ENCODE assay signal across 29 mouse cellular contexts in the genomic region with DNA sequence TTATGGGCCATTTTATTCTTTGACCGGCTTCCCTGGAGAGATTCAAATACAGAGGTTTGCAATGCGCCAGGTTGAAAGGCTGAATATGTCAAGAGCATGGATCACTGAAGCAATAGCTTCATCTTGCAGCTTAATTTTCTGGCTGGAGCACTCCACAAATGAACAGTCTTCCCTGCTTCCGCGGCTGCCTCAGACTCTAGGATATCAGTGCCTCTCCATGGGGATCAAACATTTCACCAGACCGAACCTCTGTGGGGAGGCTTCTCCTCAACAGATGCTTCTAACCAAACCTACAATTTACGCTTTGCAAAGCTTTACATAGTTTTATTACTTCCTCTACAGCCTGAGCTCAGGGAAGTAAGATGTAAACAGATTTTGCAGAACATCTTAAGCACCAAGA.
DNase-seq lines count a peak whose midpoint lies in the region; ATAC-seq and TF ChIP-seq lines count a peak whose summit lies in the region.
"Had no signal": no experiment of that assay in that cellular context is flagged by ENCODE, and none has a peak within 500 bp of the region (broad histone marks: within the 10 kb centered on the region; RNA-seq: fewer than 3 reads in every experiment).

No protein-coding gene starts in this region.

- ATAC-seq in intestine, embryonic 15.5 days, result peak; percentile 45; the same call in 1 of the 2 replicates
- ATAC-seq in intestine, postnatal 0 days, result no peak
- 0 out of 2 replicates have a peak, but pooled peaks have one; percentile 39 for ATAC-seq in midbrain, embryonic 16.5 days
- ATAC-seq in midbrain, embryonic 11.5 days (ENCODE audit: low FRiP score), result no peak
- no peak for ATAC-seq in midbrain, postnatal 0 days (ENCODE audit: low FRiP score)
- ATAC-seq: CD4-positive, CD25-positive, alpha-beta regulatory T cell, adult 4 months; hindbrain, embryonic 16.5 days; lung, postnatal 0 days had no signal

- DNase-seq in embryo, embryonic 11 days, result peak; percentile 5
- DNase-seq in embryo, embryonic 9.5 days (ENCODE audit: extremely low spot score), result no peak
- no peak for DNase-seq in midbrain, embryonic 11.5 days (ENCODE audit: low spot score, missing footprints)
- DNase-seq in midbrain, postnatal 0 days (ENCODE audit: low spot score), result peak; percentile 5
- DNase-seq: adrenal gland, postnatal 14 days; cerebellum, adult 9-10 months; gastrocnemius, postnatal 10 days; heart, postnatal 14 days; kidney, adult 18-20 months; kidney, postnatal 25 days; liver, embryonic 13.5 days; lung, adult 18-20 months; lung, postnatal 4 days; right cerebral cortex, adult 18-20 months; thymus, adult 18-20 months; thymus, postnatal 25 days had no signal

- H3K36me3 ChIP-seq in intestine, embryonic 15.5 days, result no peaks in the 10 kb centered on the region
- H3K36me3 ChIP-seq in intestine, postnatal 0 days (ENCODE audit: control insufficient read depth, insufficient read depth), result no peaks in the 10 kb centered on the region
- no peaks in the 10 kb centered on the region for H3K36me3 ChIP-seq in midbrain, embryonic 16.5 days (ENCODE audit: control insufficient read depth, insufficient read depth, low read length)
- H3K36me3 ChIP-seq in midbrain, embryonic 11.5 days (ENCODE audit: control insufficient read depth, insufficient read depth, low read length), result no peaks in the 10 kb centered on the region
- no peaks in the 10 kb centered on the region for H3K36me3 ChIP-seq in midbrain, postnatal 0 days (ENCODE audit: insufficient read depth, low read length)
- H3K36me3 ChIP-seq: embryonic facial prominence, embryonic 13.5 days; hindbrain, embryonic 10.5 days; kidney, embryonic 15.5 days; limb, embryonic 15.5 days; liver, embryonic 13.5 days had no signal

- WGBS in intestine, embryonic 15.5 days, result 41% methylated on average over 6 of the region's 6 CpGs
- WGBS in intestine, postnatal 0 days, result 54% methylated on average over 6 of the region's 6 CpGs
- 35% methylated on average over 6 of the region's 6 CpGs for WGBS in midbrain, embryonic 16.5 days
- 65% methylated on average over 6 of the region's 6 CpGs for WGBS in midbrain, embryonic 11.5 days
- WGBS in midbrain, postnatal 0 days, result 45% methylated on average over 6 of the region's 6 CpGs

- H3K9me3 ChIP-seq in intestine, embryonic 15.5 days, result no peaks in the 10 kb centered on the region
- no peaks in the 10 kb centered on the region for H3K9me3 ChIP-seq in intestine, postnatal 0 days (ENCODE audit: control insufficient read depth)
- H3K9me3 ChIP-seq in midbrain, embryonic 16.5 days (replicated peaks; ENCODE audit: control insufficient read depth, low read length, poor library complexity, severe bottlenecking), result no peaks in the 10 kb centered on the region
- H3K9me3 ChIP-seq in midbrain, embryonic 11.5 days (ENCODE audit: control insufficient read depth, low read length), result no peaks in the 10 kb centered on the region
- H3K9me3 ChIP-seq in midbrain, postnatal 0 days (ENCODE audit: low read length), result no peaks in the 10 kb centered on the region
- H3K9me3 ChIP-seq: embryonic facial prominence, embryonic 13.5 days; hindbrain, embryonic 10.5 days; kidney, embryonic 15.5 days; limb, embryonic 15.5 days; liver, embryonic 13.5 days; megakaryocyte, embryonic 14.5 days had no signal

- no peaks in the 10 kb centered on the region for H3K4me1 ChIP-seq in intestine, embryonic 15.5 days (replicated peaks)
- H3K4me1 ChIP-seq in intestine, postnatal 0 days (replicated peaks; ENCODE audit: control insufficient read depth, insufficient read depth, low read length), result no peaks in the 10 kb centered on the region
- H3K4me1 ChIP-seq in midbrain, embryonic 16.5 days (ENCODE audit: control insufficient read depth, insufficient read depth, low read length), result no peaks in the 10 kb centered on the region
- no peaks in the 10 kb centered on the region for H3K4me1 ChIP-seq in midbrain, embryonic 11.5 days (ENCODE audit: control insufficient read depth, insufficient read depth, low read length)
- H3K4me1 ChIP-seq in midbrain, postnatal 0 days (ENCODE audit: insufficient read depth, low read length), result no peaks in the 10 kb centered on the region
- H3K4me1 ChIP-seq: embryonic facial prominence, embryonic 13.5 days; hindbrain, embryonic 10.5 days; kidney, embryonic 15.5 days; limb, embryonic 15.5 days; liver, embryonic 13.5 days; megakaryocyte, embryonic 14.5 days had no signal

- no peak overlapping the region for H3K27ac ChIP-seq in intestine, embryonic 15.5 days
- H3K27ac ChIP-seq in intestine, postnatal 0 days (ENCODE audit: low read depth, low read length), result no peak overlapping the region
- no peak overlapping the region for H3K27ac ChIP-seq in midbrain, embryonic 16.5 days (ENCODE audit: low read length)
- H3K27ac ChIP-seq in midbrain, embryonic 11.5 days (ENCODE audit: low read depth, low read length), result no peak overlapping the region
- no peak overlapping the region for H3K27ac ChIP-seq in midbrain, postnatal 0 days (ENCODE audit: low read depth, low read length)
- H3K27ac ChIP-seq: embryonic facial prominence, embryonic 13.5 days; hindbrain, embryonic 10.5 days; kidney, embryonic 15.5 days; limb, embryonic 15.5 days; liver, embryonic 13.5 days; stomach, postnatal 0 days had no signal

- no peak overlapping the region for H3K9ac ChIP-seq in intestine, embryonic 15.5 days
- no peak overlapping the region for H3K9ac ChIP-seq in intestine, postnatal 0 days (ENCODE audit: low read depth, low read length)
- no peak overlapping the region for H3K9ac ChIP-seq in midbrain, embryonic 16.5 days (ENCODE audit: low read depth, low read length)
- no peak overlapping the region for H3K9ac ChIP-seq in midbrain, embryonic 11.5 days (ENCODE audit: low read length)
- H3K9ac ChIP-seq in midbrain, postnatal 0 days (replicated peaks; ENCODE audit: low read length, poor library complexity, severe bottlenecking), result no peak overlapping the region
- H3K9ac ChIP-seq: embryonic facial prominence, embryonic 13.5 days; kidney, embryonic 15.5 days; limb, embryonic 15.5 days; liver, embryonic 13.5 days had no signal

- H3K4me3 ChIP-seq in intestine, embryonic 15.5 days (replicated peaks), result no peak overlapping the region
- H3K4me3 ChIP-seq in intestine, postnatal 0 days (ENCODE audit: low read depth, low read length), result no peak overlapping the region
- H3K4me3 ChIP-seq in midbrain, embryonic 16.5 days (ENCODE audit: low read depth, low read length), result no peak overlapping the region
- H3K4me3 ChIP-seq in midbrain, embryonic 11.5 days (ENCODE audit: low read depth, low read length), result no peak overlapping the region
- no peak overlapping the region for H3K4me3 ChIP-seq in midbrain, postnatal 0 days (ENCODE audit: low read depth, low read length)
- H3K4me3 ChIP-seq: embryonic facial prominence, embryonic 13.5 days; erythroblast, embryonic 14.5 days; hindbrain, embryonic 10.5 days; kidney, embryonic 15.5 days; limb, embryonic 15.5 days; liver, embryonic 13.5 days; megakaryocyte, embryonic 14.5 days had no signal

- no peak overlapping the region for H3K4me2 ChIP-seq in intestine, embryonic 15.5 days (replicated peaks)
- no peak overlapping the region for H3K4me2 ChIP-seq in intestine, postnatal 0 days (replicated peaks; ENCODE audit: low read depth)
- 0 out of 2 replicates have a peak overlapping the region, but pooled peaks have one; percentile 9 for H3K4me2 ChIP-seq in midbrain, embryonic 16.5 days (ENCODE audit: low read length)
- no peak overlapping the region for H3K4me2 ChIP-seq in midbrain, embryonic 11.5 days
- H3K4me2 ChIP-seq in midbrain, postnatal 0 days (ENCODE audit: low read depth, low read length, poor library complexity, severe bottlenecking), result no peak overlapping the region
- H3K4me2 ChIP-seq: embryonic facial prominence, embryonic 13.5 days; kidney, embryonic 15.5 days; limb, embryonic 15.5 days; liver, embryonic 13.5 days had no signal

- no peaks in the 10 kb centered on the region for H3K27me3 ChIP-seq in intestine, embryonic 15.5 days (replicated peaks)
- no peaks in the 10 kb centered on the region for H3K27me3 ChIP-seq in intestine, postnatal 0 days (replicated peaks; ENCODE audit: control insufficient read depth, insufficient read depth, low read length)
- H3K27me3 ChIP-seq in midbrain, embryonic 16.5 days (ENCODE audit: control insufficient read depth, insufficient read depth, low read depth, low read length), result no peaks in the 10 kb centered on the region
- H3K27me3 ChIP-seq in midbrain, embryonic 11.5 days (ENCODE audit: control insufficient read depth, insufficient read depth, low read length), result no peaks in the 10 kb centered on the region
- no peaks in the 10 kb centered on the region for H3K27me3 ChIP-seq in midbrain, postnatal 0 days (ENCODE audit: insufficient read depth, low read length)
- H3K27me3 ChIP-seq: embryonic facial prominence, embryonic 13.5 days; kidney, embryonic 15.5 days; limb, embryonic 15.5 days; liver, embryonic 13.5 days; megakaryocyte, embryonic 14.5 days had no signal

- no peak for TF ChIP-seq CTCF in intestine, postnatal 0 days (IDR thresholded peaks at IDR 0.05; ENCODE audit: low read depth)
- no peak for TF ChIP-seq CTCF in midbrain, postnatal 0 days (IDR thresholded peaks at IDR 0.05)

Comparison
In these comparisons a context has a peak if more than half of its experiments do, and no peak if none do; other contexts are left out.
1. DNase-seq: peak in embryo, embryonic 11 days (single experiment) and midbrain, postnatal 0 days (single experiment); none in embryo, embryonic 9.5 days (single experiment) and midbrain, embryonic 11.5 days (single experiment).
2. ATAC-seq: peak in intestine, embryonic 15.5 days (single experiment) and midbrain, embryonic 16.5 days (single experiment); none in intestine, postnatal 0 days (single experiment), midbrain, embryonic 11.5 days (single experiment) and midbrain, postnatal 0 days (single experiment).